Mouse (Mus musculus) cerebellum, adult 2 months (tissue): Measurements from ENCODE around the gene Gm45837. TPM values are rescaled to one million over a fixed set of nuclear protein-coding genes. Genes with fewer than 3 reads are reported as not detected.

Experiments
- DNase-seq, 2 experiments: peaks; one replicate each; pipeline ENCODE4 v3.0.0; 2021
- H3K27ac ChIP-seq: fragments of 200-500 bp; 2 replicates; pipeline ENCODE4 v1.5.1; 2012; ENCODE audit warnings: low read length, control low read depth, inconsistent platforms; ENCODE audit not compliant: insufficient read depth
- H3K27me3 ChIP-seq: fragments of 200-500 bp; 2 replicates; pipeline ENCODE4 v1.6.1; 2012; ENCODE audit warnings: inconsistent platforms, mild to moderate bottlenecking, low read length, moderate library complexity; ENCODE audit not compliant: control insufficient read depth, insufficient read depth
- H3K4me1 ChIP-seq: fragments of 200-500 bp; 2 replicates; pipeline ENCODE4 v1.6.1; 2011; ENCODE audit warnings: low read length; ENCODE audit not compliant: control insufficient read depth, insufficient read depth
- H3K4me3 ChIP-seq: fragments of 200-500 bp; replicated peaks from 2 replicates; pipeline ENCODE3; 2011; ENCODE audit warnings: mild to moderate bottlenecking, low read depth, low read length, control low read depth; ENCODE audit not compliant: insufficient read depth
- CTCF ChIP-seq: fragments of 200-500 bp; IDR thresholded peaks from 2 replicates; pipeline ENCODE4 v1.5.1; 2011; ENCODE audit warnings: low read depth, mild to moderate bottlenecking, control low read depth, low read length, moderate library complexity, borderline replicate concordance; ENCODE audit not compliant: insufficient read depth
- POLR2A ChIP-seq: fragments of 200-500 bp; IDR thresholded peaks from 2 replicates; pipeline ENCODE4 v1.6.1; 2011; ENCODE audit warnings: low read length, control low read depth, borderline replicate concordance; ENCODE audit not compliant: insufficient read depth
- WGBS: fragments of 180-500 bp; shearing (Covaris S2); methylation state at CpG from one replicate; pipeline ENCODE4 v1.1.7; 2018; 5-methylcytosine and 5-hydroxymethylcytosine counted together
- polyA plus RNA-seq: library from polyadenylated mRNA; depleted of rRNA; stranded (reverse); fragments of >200 nt; gene quantifications from 2 replicates; pipeline ENCODE4 v1.2.3, GENCODE M21; 2012

Gm45837 gene
- polyA plus RNA-seq, 1 experiment = 1.2 TPM

DNA sequence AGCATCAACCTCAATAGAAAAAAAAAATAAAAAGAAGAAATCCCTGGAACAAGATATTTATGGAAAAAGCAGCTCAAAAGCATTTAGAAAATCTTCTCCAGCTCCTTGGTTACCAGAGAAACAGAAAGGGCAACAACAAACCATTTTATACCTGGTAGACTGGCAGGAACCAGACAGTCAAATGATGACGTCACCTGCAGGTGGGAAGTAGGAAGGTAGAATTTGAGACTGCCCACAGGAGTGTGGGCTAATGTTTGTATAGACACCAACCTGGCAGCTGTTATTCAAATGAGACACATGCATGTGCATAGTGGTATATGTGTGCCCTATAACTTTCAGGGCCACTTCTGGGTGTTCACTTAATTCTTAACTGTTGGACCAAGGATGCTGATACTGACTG is 111.0 kb downstream of the Gm45837 start:
- TF ChIP-seq POLR2A (no peak), CTCF (no peak)
- Histone ChIP-seq H3K27ac (no peak overlapping the region), H3K4me1 (no peaks in the 10 kb centered on the region), H3K4me3 (no peak overlapping the region), H3K27me3 (no peaks in the 10 kb centered on the region; the same call in 1 of the 2 replicates)
- 98% methylated on average over 1 of the region's 1 CpGs for WGBS
- no peak for DNase-seq

DNA sequence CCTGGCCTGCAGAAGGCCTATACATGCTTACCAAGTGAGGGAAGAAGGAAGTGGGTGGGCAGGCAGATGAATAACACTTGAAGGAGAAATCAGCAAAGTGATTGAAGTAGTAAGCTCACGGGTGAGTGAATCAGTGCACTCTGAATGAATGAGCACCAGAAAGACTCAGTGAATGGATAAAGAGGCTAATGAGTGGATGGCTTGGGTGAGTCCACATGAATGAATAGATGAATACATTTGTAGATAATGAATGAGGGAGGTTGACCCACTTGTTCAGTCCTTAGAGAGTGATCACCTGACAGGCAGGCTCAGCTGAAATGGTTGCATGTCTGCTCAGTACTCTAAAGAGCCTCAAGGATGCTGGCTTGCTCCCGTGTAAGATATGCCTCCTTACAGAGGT is 112.5 kb downstream of the Gm45837 start:
- H3K4me1 ChIP-seq = no peaks in the 10 kb centered on the region
- H3K27me3 ChIP-seq = no peaks in the 10 kb centered on the region; the same call in 1 of the 2 replicates
- H3K4me3 ChIP-seq = no peak overlapping the region
- DNase-seq = no peak
- 65% methylated on average over 2 of the region's 2 CpGs for WGBS
- no peak overlapping the region for H3K27ac ChIP-seq
- TF ChIP-seq POLR2A (no peak), CTCF (no peak)

DNA sequence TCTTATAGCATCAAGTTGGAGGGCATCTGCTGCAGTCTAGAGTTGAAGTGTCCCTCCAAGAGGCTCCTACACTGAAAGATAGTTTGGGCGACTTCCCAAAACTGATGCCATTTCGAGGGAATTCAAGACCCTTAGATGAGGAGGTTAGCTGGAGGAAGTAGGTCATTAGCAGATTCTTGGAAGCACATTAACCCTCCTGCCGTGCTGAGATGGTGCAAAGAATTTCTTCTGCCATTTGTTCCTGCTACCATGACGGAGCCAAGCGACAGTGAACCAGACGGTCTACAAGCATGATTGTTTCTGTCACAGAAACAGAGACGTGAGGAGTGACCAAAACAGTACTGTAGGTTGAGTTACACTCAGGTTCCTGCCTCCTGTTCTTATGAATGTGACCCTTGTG is 115.8 kb downstream of the Gm45837 start:
- no peak for DNase-seq
- H3K4me3 ChIP-seq = no peak overlapping the region
- WGBS = 30% methylated on average over 7 of the region's 7 CpGs
- H3K27ac ChIP-seq = no peak overlapping the region
- H3K4me1 ChIP-seq = no peaks in the 10 kb centered on the region
- TF ChIP-seq CTCF (no peak), POLR2A (no peak)
- no peaks in the 10 kb centered on the region; the same call in 1 of the 2 replicates for H3K27me3 ChIP-seq

DNA sequence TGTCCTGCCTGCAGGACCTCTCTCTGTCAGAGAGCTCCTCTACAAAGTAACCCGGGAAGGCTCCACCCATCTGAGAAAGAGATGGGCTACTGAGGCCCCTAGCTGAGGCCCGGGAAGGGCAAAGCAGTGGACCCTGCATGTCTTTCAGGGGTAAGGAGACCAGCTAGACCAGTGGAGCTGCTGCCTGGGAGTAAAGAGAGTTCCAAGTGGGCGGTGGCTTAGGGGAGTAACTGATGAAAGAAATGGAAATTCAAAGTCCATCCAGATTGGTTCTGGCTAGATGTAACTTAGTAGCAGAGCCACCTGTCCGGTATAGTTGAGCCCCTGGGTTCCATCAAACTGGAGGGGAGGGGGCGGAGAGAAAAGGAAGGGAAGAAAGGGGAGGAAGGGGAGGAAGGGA is 123.7 kb downstream of the Gm45837 start:
- H3K27me3 ChIP-seq = no peaks in the 10 kb centered on the region
- no peak overlapping the region for H3K4me3 ChIP-seq
- no peaks in the 10 kb centered on the region for H3K4me1 ChIP-seq
- no peak for TF ChIP-seq CTCF
- TF ChIP-seq POLR2A = no peak
- DNase-seq = no peak
- WGBS = 39% methylated on average over 5 of the region's 5 CpGs
- H3K27ac ChIP-seq = no peak overlapping the region

DNA sequence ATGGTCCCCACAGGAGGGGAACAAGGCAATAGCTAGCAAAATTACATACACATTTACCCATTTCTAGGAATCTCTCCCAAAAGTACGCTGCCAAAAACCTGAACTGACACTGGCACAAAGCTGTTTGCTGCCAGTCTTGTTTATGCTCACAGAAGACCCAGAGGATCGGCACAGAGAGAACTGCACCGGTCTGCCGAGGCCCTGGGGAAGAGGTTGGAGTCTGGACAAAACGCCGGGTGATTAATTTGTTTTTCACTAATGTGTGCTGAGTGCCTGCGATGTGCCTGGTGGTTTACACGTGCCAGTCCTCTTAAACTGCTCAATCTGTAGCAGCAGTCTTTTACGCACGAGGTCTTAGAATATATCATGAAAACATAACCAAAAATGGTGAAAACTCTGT is 124.4 kb downstream of the Gm45837 start:
- Histone ChIP-seq H3K27me3 (no peaks in the 10 kb centered on the region), H3K4me3 (no peak overlapping the region), H3K27ac (no peak overlapping the region), H3K4me1 (no peaks in the 10 kb centered on the region)
- no peak for TF ChIP-seq CTCF
- TF ChIP-seq POLR2A = no peak
- DNase-seq = no peak
- 17% methylated on average over 10 of the region's 10 CpGs for WGBS

DNA sequence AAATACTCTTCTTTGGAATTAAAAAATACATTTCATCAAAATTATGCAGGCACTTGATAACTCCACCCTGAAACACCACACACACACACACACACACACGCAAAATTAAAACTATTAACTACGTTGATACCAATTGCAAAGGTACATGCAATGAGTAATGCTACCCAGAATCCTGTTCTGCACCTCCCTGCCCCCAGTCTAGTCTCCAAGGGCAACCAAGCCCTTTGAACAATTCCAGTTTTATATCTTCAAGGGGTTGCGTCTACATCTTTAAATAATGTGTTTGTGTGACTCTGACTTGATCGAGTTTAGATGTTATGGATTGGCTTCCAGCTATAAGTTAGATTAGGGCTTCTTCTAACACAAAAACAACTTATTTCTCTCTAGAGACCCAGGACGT is 124.8 kb downstream of the Gm45837 start:
- H3K4me1 ChIP-seq = no peaks in the 10 kb centered on the region
- H3K4me3 ChIP-seq = no peak overlapping the region
- DNase-seq = no peak
- no peaks in the 10 kb centered on the region for H3K27me3 ChIP-seq
- no peak overlapping the region for H3K27ac ChIP-seq
- WGBS = 82% methylated on average over 5 of the region's 5 CpGs
- TF ChIP-seq POLR2A (no peak), CTCF (no peak)

DNA sequence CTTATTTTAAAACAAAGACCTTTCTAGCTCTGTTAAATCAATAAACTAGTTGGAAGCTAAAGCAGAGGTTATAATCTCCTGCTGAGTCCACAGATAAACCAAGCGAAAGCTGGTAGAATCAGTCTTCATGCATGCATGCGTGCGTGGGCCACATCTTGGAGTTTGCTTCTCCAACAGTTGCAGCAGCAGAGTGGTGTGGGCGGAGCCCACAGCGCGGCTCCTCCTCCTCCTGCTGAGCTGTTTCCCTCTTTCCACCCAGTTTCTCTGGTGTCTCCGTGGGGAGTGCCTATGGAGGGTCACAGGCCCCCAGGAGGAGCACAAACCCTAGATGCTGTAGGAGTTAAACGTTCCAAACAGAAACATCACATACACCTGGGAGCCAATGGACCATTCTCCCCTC is 126.9 kb downstream of the Gm45837 start:
- TF ChIP-seq CTCF (no peak), POLR2A (no peak)
- 48% methylated on average over 8 of the region's 8 CpGs for WGBS
- Histone ChIP-seq H3K4me3 (no peak overlapping the region), H3K4me1 (no peaks in the 10 kb centered on the region), H3K27ac (no peak overlapping the region), H3K27me3 (no peaks in the 10 kb centered on the region)
- no peak for DNase-seq

DNA sequence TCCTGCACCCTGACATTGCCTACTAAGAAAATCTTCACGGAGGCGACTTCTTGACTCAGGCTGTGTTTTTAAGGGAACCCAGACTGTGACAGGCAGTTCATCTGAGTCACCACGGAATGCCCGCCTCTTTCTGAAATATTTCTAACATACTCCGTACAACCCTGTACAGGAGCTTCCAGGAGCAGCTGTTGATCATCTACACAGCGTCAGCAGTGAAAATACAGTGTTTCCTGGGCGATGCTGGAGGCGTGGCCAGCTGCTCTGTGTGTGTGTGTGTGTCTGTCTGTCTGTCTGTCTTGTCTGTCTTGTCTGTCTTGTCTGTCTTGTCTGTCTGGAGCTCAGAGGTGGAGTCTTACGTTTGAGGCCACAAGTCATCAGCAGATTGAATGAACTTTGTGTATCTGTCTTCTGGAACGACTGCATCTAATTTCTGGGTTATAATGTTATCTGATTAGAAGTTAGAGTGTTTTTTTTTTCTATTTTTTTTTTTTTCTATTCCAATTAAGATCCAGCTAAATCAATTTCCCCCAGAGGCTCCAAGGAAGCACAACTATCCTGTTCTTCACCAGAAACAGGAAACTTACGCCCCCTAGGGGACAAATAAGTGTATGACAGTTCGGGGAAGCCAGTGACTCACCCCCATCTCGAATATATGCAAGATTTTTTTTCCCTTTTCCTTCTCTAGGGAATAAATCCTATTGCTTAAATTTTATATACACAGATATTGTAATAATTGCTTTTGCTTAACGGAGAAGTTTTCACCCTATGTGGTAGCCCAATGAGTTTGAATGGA is 127.7 kb downstream of the Gm45837 start:
- H3K4me3 ChIP-seq = no peak overlapping the region
- H3K27ac ChIP-seq = no peak overlapping the region
- H3K27me3 ChIP-seq = no peaks in the 10 kb centered on the region
- peak in 1 of 2 experiments; percentile 17 for DNase-seq
- TF ChIP-seq CTCF = peak; percentile 23; the same call in 1 of the 2 replicates
- TF ChIP-seq POLR2A = no peak
- no peaks in the 10 kb centered on the region for H3K4me1 ChIP-seq
- 49% methylated on average over 14 of the region's 14 CpGs for WGBS
